Mouse (Mus musculus) cortical plate, adult 2 months (tissue): ENCODE results near the gene Fbxo2. TPM values are rescaled to one million over a fixed set of nuclear protein-coding genes. Genes with fewer than 3 reads are reported as not detected.
A peak's percentile ranks its signal among the peaks of the same experiment; 100 is the strongest.

ENCODE experiments used
- H3K27ac ChIP-seq: fragments of 200-500 bp; 2 replicates; pipeline ENCODE4 v1.5.1; 2012; ENCODE audit warnings: low read length, control low read depth, inconsistent platforms; ENCODE audit not compliant: insufficient read depth
- H3K4me1 ChIP-seq: fragments of 200-500 bp; 2 replicates; pipeline ENCODE4 v1.6.1; 2011; ENCODE audit warnings: low read length; ENCODE audit not compliant: control insufficient read depth, insufficient read depth
- H3K4me3 ChIP-seq: fragments of 200-500 bp; 2 replicates; pipeline ENCODE4 v1.5.1; 2011; ENCODE audit warnings: mild to moderate bottlenecking, low read length, control low read depth; ENCODE audit not compliant: insufficient read depth
- CTCF ChIP-seq: fragments of 200-500 bp; IDR thresholded peaks from 2 replicates; pipeline ENCODE4 v1.5.1; 2011; ENCODE audit warnings: mild to moderate bottlenecking, control low read depth, low read length; ENCODE audit not compliant: insufficient read depth; ENCODE audit errors: extremely low read depth
- POLR2A ChIP-seq: fragments of 200-500 bp; IDR thresholded peaks from 2 replicates; pipeline ENCODE4 v1.6.1; 2011; ENCODE audit warnings: mild to moderate bottlenecking, low read length, control low read depth; ENCODE audit not compliant: insufficient read depth; ENCODE audit errors: extremely low read depth
- polyA plus RNA-seq: library from polyadenylated mRNA; depleted of rRNA; stranded (reverse); fragments of >200 nt; gene quantifications from 2 replicates; pipeline ENCODE4 v1.2.3, GENCODE M21; 2012

Gene Fbxo2
- polyA plus RNA-seq, 1 experiment, result 142 TPM

DNA sequence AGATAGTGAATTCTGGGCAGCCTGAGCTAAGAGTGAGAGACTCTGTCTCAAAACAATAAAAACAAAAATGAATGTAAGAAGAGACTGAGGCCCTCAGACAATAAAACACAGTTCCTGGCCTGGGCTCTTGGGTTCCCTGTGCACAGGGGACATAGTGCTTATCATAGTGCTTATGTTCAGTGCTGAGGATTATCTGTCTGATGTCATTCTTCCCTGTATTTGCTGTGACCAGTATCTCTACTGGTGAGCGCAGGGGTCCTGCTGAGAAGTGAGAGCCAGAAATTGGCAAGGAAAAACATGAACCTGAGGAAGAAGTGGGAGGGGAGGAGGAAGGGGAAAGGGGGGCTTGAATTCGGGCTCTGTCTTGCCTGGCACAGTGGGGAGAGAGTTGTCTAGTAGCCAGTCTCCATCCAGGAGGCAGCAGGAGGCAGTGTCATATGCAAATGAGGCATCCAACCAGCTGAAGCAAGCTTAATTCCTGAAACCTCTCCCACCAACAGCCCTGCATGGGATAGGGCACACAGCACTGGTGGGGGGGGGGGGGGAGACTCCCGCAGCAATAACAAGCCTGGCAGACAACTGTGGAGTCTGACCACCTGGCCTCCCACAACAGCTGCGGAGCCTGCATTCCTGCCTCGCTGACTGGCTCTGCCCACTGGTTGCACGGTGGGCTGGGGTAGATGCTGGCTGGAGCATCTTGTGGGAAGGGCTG is 38.3 kb upstream of the Fbxo2 start:
- H3K27ac ChIP-seq, result no peak overlapping the region
- H3K4me3 ChIP-seq, result no peak overlapping the region
- H3K4me1 ChIP-seq, result no peaks in the 10 kb centered on the region
- TF ChIP-seq CTCF (no peak), POLR2A (no peak)

DNA sequence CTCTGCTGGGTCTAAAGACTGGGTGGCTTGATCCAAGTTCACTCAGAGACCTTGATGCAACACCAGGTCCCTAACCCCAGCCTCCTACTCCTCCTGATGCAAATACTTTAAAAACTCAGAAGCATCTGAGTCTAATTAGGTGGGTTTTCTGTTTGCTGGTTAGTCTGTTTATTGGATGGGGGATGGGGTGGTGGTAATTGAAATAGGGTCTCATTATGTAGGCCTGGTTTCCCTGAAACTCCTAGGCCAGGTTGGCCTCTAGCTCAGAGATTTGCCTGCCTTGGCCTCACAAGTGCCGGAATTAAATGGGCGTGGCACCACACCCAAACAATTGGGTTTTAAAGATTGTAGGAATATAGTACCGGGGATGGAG is 37.7 kb upstream of the Fbxo2 start:
- Histone ChIP-seq H3K4me1 (no peaks in the 10 kb centered on the region), H3K27ac (no peak overlapping the region)
- TF ChIP-seq CTCF, result no peak
- no peak for TF ChIP-seq POLR2A

GRCm38 (mm10) chr4:148128241-148128640 is 32.2 kb upstream of the Fbxo2 start:
- TF ChIP-seq CTCF (no peak), POLR2A (no peak)

More for the DNA sequence above, 37.7 kb upstream of the Fbxo2 start:
- no peak overlapping the region for H3K4me3 ChIP-seq

DNA sequence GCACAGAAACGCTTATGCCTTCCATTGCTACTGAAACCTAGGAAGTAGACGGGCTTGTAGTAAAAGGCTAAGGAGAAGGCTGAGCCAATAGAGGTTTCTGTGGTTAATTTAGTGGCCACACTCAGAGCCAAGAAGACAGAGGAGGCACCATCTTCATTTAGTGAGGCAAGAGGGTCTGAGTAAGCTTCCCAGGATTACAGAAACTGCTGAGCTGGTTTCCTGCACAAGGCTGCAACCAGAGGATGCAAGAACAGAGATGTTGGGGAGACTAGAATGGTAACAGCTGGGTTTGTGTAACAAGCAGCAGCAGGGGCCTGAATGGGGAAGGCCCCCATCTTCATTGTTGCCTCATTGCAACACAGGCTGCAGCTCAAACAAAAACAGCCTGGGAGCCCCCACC is 31.7 kb upstream of the Fbxo2 start:
- Histone ChIP-seq H3K27ac (no peak overlapping the region), H3K4me1 (no peaks in the 10 kb centered on the region), H3K4me3 (no peak overlapping the region)
- no peak for TF ChIP-seq POLR2A
- TF ChIP-seq CTCF, result no peak

More at GRCm38 (mm10) chr4:148128241-148128640, 32.2 kb upstream of the Fbxo2 start:
- H3K4me1 ChIP-seq, result no peaks in the 10 kb centered on the region
- H3K27ac ChIP-seq, result no peak overlapping the region
- H3K4me3 ChIP-seq, result no peak overlapping the region

- TF ChIP-seq POLR2A (no peak), CTCF (no peak)
- Histone ChIP-seq H3K4me3 (peak within 1 kb of the TSS; percentile 31), H3K27ac (no peak within 1 kb of the TSS), H3K4me1 (no peaks in the 10 kb centered on the region)
These were observed 30.3 kb upstream of the Fbxo2 start, which contains the start of gene Mad2l2 for GRCm38 (mm10) chr4:148130133-148130532. Gene Mad2l2, plus strand, starts transcription at chr4:148130384.

- Histone ChIP-seq H3K4me1 (no peaks in the 10 kb centered on the region), H3K27ac (no peak within 1 kb of the TSS), H3K4me3 (peak within 1 kb of the TSS; percentile 31)
- no peak for TF ChIP-seq CTCF
- TF ChIP-seq POLR2A, result no peak
These were observed 29.6 kb upstream of the Fbxo2 start, which contains the start of gene Draxin for GRCm38 (mm10) chr4:148130561-148131413. Gene Draxin, minus strand, starts transcription at chr4:148130698.

GRCm38 (mm10) chr4:148131497-148132081 is 28.8 kb upstream of the Fbxo2 start:
- no peak overlapping the region for H3K27ac ChIP-seq
- TF ChIP-seq POLR2A, result no peak
- TF ChIP-seq CTCF, result no peak
- no peaks in the 10 kb centered on the region for H3K4me1 ChIP-seq
- H3K4me3 ChIP-seq, result peak overlapping the region; percentile 31; the same call in 1 of the 2 replicates

- Histone ChIP-seq H3K27ac (no peak overlapping the region), H3K4me1 (no peaks in the 10 kb centered on the region), H3K4me3 (no peak overlapping the region)
- no peak for TF ChIP-seq POLR2A
These were observed 25.4 kb upstream of the Fbxo2 start for GRCm38 (mm10) chr4:148134988-148135387.

GRCm38 (mm10) chr4:148137503-148137902 is 22.9 kb upstream of the Fbxo2 start:
- H3K4me1 ChIP-seq, result no peaks in the 10 kb centered on the region; the same call in 1 of the 2 replicates
- H3K27ac ChIP-seq, result no peak overlapping the region
- no peak for TF ChIP-seq POLR2A
- no peak for TF ChIP-seq CTCF
- H3K4me3 ChIP-seq, result no peak overlapping the region

DNA sequence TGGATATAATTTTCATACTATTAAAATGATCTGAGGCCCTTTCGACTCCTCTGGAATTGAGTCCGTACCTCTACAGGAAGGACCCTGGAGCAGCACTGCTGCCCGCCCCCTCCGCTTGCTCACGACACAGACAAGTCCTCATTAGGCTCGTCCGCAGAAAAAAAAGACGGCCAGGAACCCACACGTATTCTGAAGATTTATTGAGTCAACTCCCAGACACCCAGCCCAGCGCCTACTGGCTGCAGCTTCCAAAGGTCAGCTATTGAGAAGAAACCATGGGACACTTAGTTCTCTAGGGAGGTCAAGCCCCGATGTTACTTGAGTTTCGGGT is 20.7 kb upstream of the Fbxo2 start:
- TF ChIP-seq POLR2A, result no peak
- no peak for TF ChIP-seq CTCF
- Histone ChIP-seq H3K4me1 (peaks cover 2% of the 10 kb centered on the region; the same call in 1 of the 2 replicates), H3K4me3 (peak overlapping the region; percentile 85), H3K27ac (no peak overlapping the region)
